Mouse (Mus musculus): ENCODE measurements around the gene Klf13. TPM values are rescaled to one million over a fixed set of nuclear protein-coding genes. Genes with fewer than 3 reads are reported as not detected.

Gene Klf13
- total and polyA plus RNA-seq, 3 experiments: 1.7 to 9.7 (median 3.7) TPM

GRCm38 (mm10) chr7:63907778-63908495, 30.8 kb downstream of the Klf13 start:
- in situ Hi-C loops (cut with MboI; ENCODE audit: low pct_ligation_motif_present, low pct_unique_long_range_greater_than_20kb, low sequenced_read_pairs): no loop called here
- H3K4me1 ChIP-seq (ENCODE audit: control insufficient read depth in 1 of 2, insufficient read depth in 2 of 2): peaks cover 27 to 72% of the 10 kb centered on the region in 2 experiments
- H3K4me2 ChIP-seq (ENCODE audit: insufficient read depth, low read depth, poor library complexity, severe bottlenecking): no peak overlapping the region
- DNase-seq (ENCODE audit: extremely low read depth): no peak
- H3K27me3 ChIP-seq (replicated peaks): no peaks in the 10 kb centered on the region
- H3K9me3 ChIP-seq (replicated peaks; ENCODE audit: low read length): no peaks in the 10 kb centered on the region
- no peak overlapping the region for H3K4me3 ChIP-seq (replicated peaks in 1 of 3; ENCODE audit: low read depth in 2 of 3, low read length in 2 of 3, poor library complexity in 1 of 3)
- peaks cover 15% of the 10 kb centered on the region for H3K79me2 ChIP-seq (replicated peaks; ENCODE audit: control insufficient read depth, extremely low read depth, insufficient read depth, poor library complexity, severe bottlenecking)
- no peak overlapping the region for H3K27ac ChIP-seq (ENCODE audit: insufficient read depth, low read depth)
- TF ChIP-seq JUN (IDR thresholded peaks at IDR 0.05; ENCODE audit: insufficient read depth, low read depth, low read length) (no peak), JUND (conservative IDR thresholded peaks at IDR 0.05; ENCODE audit: low read depth, low read length) (no peak), RAD21 (IDR thresholded peaks at IDR 0.05; ENCODE audit: low read depth, low read length) (no peak), SIN3A (IDR thresholded peaks at IDR 0.05; ENCODE audit: low read length) (no peak), NELFE (IDR thresholded peaks at IDR 0.05; ENCODE audit: low read depth, low read length) (no peak), SMC3 (IDR thresholded peaks at IDR 0.05; ENCODE audit: low read depth, low read length) (no peak), UBTF (IDR thresholded peaks at IDR 0.05; ENCODE audit: low read depth, low read length) (no peak)
- dilution Hi-C loops (cut with MboI; ENCODE audit: extremely low pct_ligation_motif_present, extremely low pct_unique_long_range_greater_than_20kb, low sequenced_read_pairs): no loop called here
- H3K36me3 ChIP-seq (replicated peaks in 1 of 2; ENCODE audit: control insufficient read depth in 1 of 2, insufficient read depth in 1 of 2, low read length in 1 of 2): no peaks in the 10 kb centered on the region
- no peak overlapping the region for H3K9ac ChIP-seq (ENCODE audit: insufficient read depth, low read depth)

- no peak overlapping the region for H3K27ac ChIP-seq (ENCODE audit: insufficient read depth, low read depth)
Measured at GRCm38 (mm10) chr7:63905642-63906041, 33.1 kb downstream of the Klf13 start.

GRCm38 (mm10) chr7:63905190-63905589, 33.5 kb downstream of the Klf13 start:
- H3K79me2 ChIP-seq (replicated peaks; ENCODE audit: control insufficient read depth, extremely low read depth, insufficient read depth, poor library complexity, severe bottlenecking): peaks cover 15% of the 10 kb centered on the region
- no peak for TF ChIP-seq SMC3 (IDR thresholded peaks at IDR 0.05; ENCODE audit: low read depth, low read length)
- H3K9ac ChIP-seq (ENCODE audit: insufficient read depth, low read depth): no peak overlapping the region
- H3K4me3 ChIP-seq (replicated peaks in 1 of 3; ENCODE audit: low read depth in 2 of 3, low read length in 2 of 3, poor library complexity in 1 of 3): no peak overlapping the region
- no peak for DNase-seq (ENCODE audit: extremely low read depth)
- no peak overlapping the region for H3K4me2 ChIP-seq (ENCODE audit: insufficient read depth, low read depth, poor library complexity, severe bottlenecking)
- H3K27me3 ChIP-seq (replicated peaks): no peaks in the 10 kb centered on the region
- in situ Hi-C loops (cut with MboI; ENCODE audit: low pct_ligation_motif_present, low pct_unique_long_range_greater_than_20kb, low sequenced_read_pairs) (no loop called here), dilution Hi-C loops (cut with MboI; ENCODE audit: extremely low pct_ligation_motif_present, extremely low pct_unique_long_range_greater_than_20kb, low sequenced_read_pairs) (no loop called here)
- no peak overlapping the region for H3K27ac ChIP-seq (ENCODE audit: insufficient read depth, low read depth)
- peaks cover 14 to 50% of the 10 kb centered on the region in 2 experiments for H3K4me1 ChIP-seq (ENCODE audit: control insufficient read depth in 1 of 2, insufficient read depth in 2 of 2)
- no peaks in the 10 kb centered on the region for H3K9me3 ChIP-seq (replicated peaks; ENCODE audit: low read length)
- peaks cover 0 to 7% of the 10 kb centered on the region in 2 experiments for H3K36me3 ChIP-seq (replicated peaks in 1 of 2; ENCODE audit: control insufficient read depth in 1 of 2, insufficient read depth in 1 of 2, low read length in 1 of 2)

More at GRCm38 (mm10) chr7:63905642-63906041, 33.1 kb downstream of the Klf13 start:
- Histone ChIP-seq H3K4me1 (ENCODE audit: control insufficient read depth in 1 of 2, insufficient read depth in 2 of 2) (peaks cover 17 to 55% of the 10 kb centered on the region in 2 experiments), H3K4me2 (ENCODE audit: insufficient read depth, low read depth, poor library complexity, severe bottlenecking) (no peak overlapping the region), H3K4me3 (replicated peaks in 1 of 3; ENCODE audit: low read depth in 2 of 3, low read length in 2 of 3, poor library complexity in 1 of 3) (no peak overlapping the region), H3K36me3 (replicated peaks in 1 of 2; ENCODE audit: control insufficient read depth in 1 of 2, insufficient read depth in 1 of 2, low read length in 1 of 2) (peaks cover 0 to 5% of the 10 kb centered on the region in 2 experiments), H3K9me3 (replicated peaks; ENCODE audit: low read length) (no peaks in the 10 kb centered on the region), H3K79me2 (replicated peaks; ENCODE audit: control insufficient read depth, extremely low read depth, insufficient read depth, poor library complexity, severe bottlenecking) (peaks cover 15% of the 10 kb centered on the region), H3K9ac (ENCODE audit: insufficient read depth, low read depth) (no peak overlapping the region), H3K27me3 (replicated peaks) (no peaks in the 10 kb centered on the region)
- no peak for TF ChIP-seq ZMIZ1 (IDR thresholded peaks at IDR 0.05; ENCODE audit: low read depth, low read length)
- dilution Hi-C loops (cut with MboI; ENCODE audit: extremely low pct_ligation_motif_present, extremely low pct_unique_long_range_greater_than_20kb, low sequenced_read_pairs) (no loop called here), in situ Hi-C loops (cut with MboI; ENCODE audit: low pct_ligation_motif_present, low pct_unique_long_range_greater_than_20kb, low sequenced_read_pairs) (no loop called here)
- no peak for DNase-seq (ENCODE audit: extremely low read depth)

Data from CH12.LX (cell line).